Mouse (Mus musculus) testis, postnatal 14 days (tissue): ENCODE measurements around the gene Kif1c.
A peak's percentile ranks its signal among the peaks of the same experiment; 100 is the strongest.

ENCODE experiments used
- DNase-seq: peaks from one replicate; pipeline ENCODE4 v3.0.0; 2021; ENCODE audit warnings: low spot score

The Kif1c gene

GRCm38 (mm10) chr11:70667271-70668150 is 32.8 kb upstream of the Kif1c start:
- no peak for DNase-seq

GRCm38 (mm10) chr11:70668335-70668770 is 32.0 kb upstream of the Kif1c start:
- no peak for DNase-seq

GRCm38 (mm10) chr11:70668771-70669505 is 31.4 kb upstream of the Kif1c start, which contains the start of gene Spag7:
Gene Spag7 (minus strand): TSS chr11:70669416.
- DNase-seq = peak; percentile 99

GRCm38 (mm10) chr11:70669582-70670345 is 30.6 kb upstream of the Kif1c start:
- peak; percentile 72 for DNase-seq

- no peak for DNase-seq
These were observed 29.9 kb upstream of the Kif1c start for GRCm38 (mm10) chr11:70670483-70670882.

GRCm38 (mm10) chr11:70671333-70672047 is 28.9 kb upstream of the Kif1c start:
- no peak for DNase-seq

- DNase-seq = no peak
These were observed 26.3 kb upstream of the Kif1c start for GRCm38 (mm10) chr11:70674014-70674413.

GRCm38 (mm10) chr11:70674501-70674900 is 25.8 kb upstream of the Kif1c start:
- no peak for DNase-seq

- no peak for DNase-seq
These were observed 22.3 kb upstream of the Kif1c start for GRCm38 (mm10) chr11:70678092-70678491.

- DNase-seq = no peak
These were observed 21.8 kb upstream of the Kif1c start for GRCm38 (mm10) chr11:70678576-70678975.

- DNase-seq = no peak
These were observed 21.0 kb upstream of the Kif1c start for GRCm38 (mm10) chr11:70679361-70679760.

GRCm38 (mm10) chr11:70679894-70680293 is 20.5 kb upstream of the Kif1c start:
- DNase-seq = no peak

- no peak for DNase-seq
These were observed 19.2 kb upstream of the Kif1c start for GRCm38 (mm10) chr11:70681170-70681569.

- no peak for DNase-seq
These were observed 18.3 kb upstream of the Kif1c start for GRCm38 (mm10) chr11:70681897-70682581.

GRCm38 (mm10) chr11:70683640-70684039 is 16.7 kb upstream of the Kif1c start:
- no peak for DNase-seq

- DNase-seq = no peak
These were observed 13.3 kb upstream of the Kif1c start for GRCm38 (mm10) chr11:70686901-70687566.

- peak; percentile 89 for DNase-seq
These were observed 12.6 kb upstream of the Kif1c start, which contains the start of gene Camta2 for GRCm38 (mm10) chr11:70687601-70688199. Gene Camta2 (minus strand): TSS chr11:70688105.

GRCm38 (mm10) chr11:70688372-70688771 is 12.0 kb upstream of the Kif1c start:
- no peak for DNase-seq

GRCm38 (mm10) chr11:70689578-70689977 is 10.8 kb upstream of the Kif1c start:
- no peak for DNase-seq

- no peak for DNase-seq
These were observed 6.8 kb upstream of the Kif1c start for GRCm38 (mm10) chr11:70693504-70693903.
